Mouse (Mus musculus) limb, embryonic 12.5 days (tissue): Measurements from ENCODE around the gene Kcnh4. TPM values are rescaled to one million over a fixed set of nuclear protein-coding genes. Genes with fewer than 3 reads are reported as not detected.

Source experiments
- ATAC-seq: fragments of 200-750 bp; cut with Nextera tagmentation; 2 replicates; pipeline ENCODE4 v1.8.0; 2017; ENCODE audit warnings: low read depth, moderate TSS enrichment; ENCODE audit not compliant: insufficient number of reproducible peaks, insufficient read depth, low FRiP score, low TSS enrichment
- H3K27ac ChIP-seq: fragments of 300-500 bp; sonication (generic); 2 replicates; pipeline ENCODE4 v1.5.1; 2016; ENCODE audit warnings: mild to moderate bottlenecking, moderate library complexity
- H3K27me3 ChIP-seq: fragments of 300-500 bp; sonication (generic); 2 replicates; pipeline ENCODE4 v1.6.1; 2016; ENCODE audit warnings: mild to moderate bottlenecking, moderate library complexity
- H3K36me3 ChIP-seq: fragments of 300-500 bp; sonication (generic); 2 replicates; pipeline ENCODE4 v1.6.1; 2016; ENCODE audit warnings: mild to moderate bottlenecking, moderate library complexity
- H3K4me1 ChIP-seq: fragments of 300-500 bp; sonication (generic); replicated peaks from 2 replicates; pipeline ENCODE4 v1.6.1; 2016
- H3K4me2 ChIP-seq: fragments of 300-500 bp; sonication (generic); 2 replicates; pipeline ENCODE4 v1.6.1; 2016; ENCODE audit warnings: mild to moderate bottlenecking, moderate library complexity
- H3K4me3 ChIP-seq: fragments of 300-500 bp; sonication (generic); replicated peaks from 2 replicates; pipeline ENCODE4 v1.5.1; 2016; ENCODE audit warnings: mild to moderate bottlenecking
- H3K9ac ChIP-seq: fragments of 300-500 bp; sonication (generic); replicated peaks from 2 replicates; pipeline ENCODE4 v1.6.1; 2016; ENCODE audit warnings: mild to moderate bottlenecking, moderate library complexity
- H3K9me3 ChIP-seq: fragments of 300-500 bp; sonication (generic); 2 replicates; pipeline ENCODE4 v1.6.1; 2016; ENCODE audit warnings: mild to moderate bottlenecking, moderate library complexity
- WGBS: fragments of 180-500 bp; shearing (Covaris S2); methylation state at CpG from one replicate; pipeline ENCODE4 v1.1.7; 2016; 5-methylcytosine and 5-hydroxymethylcytosine counted together
- polyA plus RNA-seq: library from polyadenylated mRNA; unstranded; fragments of >200 nt; fragmentation: Nextera tagmentation; extraction: Ambion mirVana; gene quantifications from 2 replicates; pipeline ENCODE4 v1.2.1, GENCODE M21; 2016

Kcnh4 gene
- polyA plus RNA-seq, 1 experiment from 2014 or later: not detected

- H3K36me3 ChIP-seq: no peaks in the 10 kb centered on the region
- no peak overlapping the region for H3K9ac ChIP-seq
- no peak overlapping the region for H3K27ac ChIP-seq
- no peak overlapping the region for H3K4me2 ChIP-seq
- H3K4me1 ChIP-seq: no peaks in the 10 kb centered on the region
- H3K27me3 ChIP-seq: peaks cover 60% of the 10 kb centered on the region
- H3K9me3 ChIP-seq: no peaks in the 10 kb centered on the region
- H3K4me3 ChIP-seq: no peak overlapping the region
- WGBS: 72% methylated on average over 5 of the region's 5 CpGs
- no peak for ATAC-seq
Observed at GRCm38 (mm10) chr11:100747114-100747513, 12.6 kb downstream of the Kcnh4 start.

DNA sequence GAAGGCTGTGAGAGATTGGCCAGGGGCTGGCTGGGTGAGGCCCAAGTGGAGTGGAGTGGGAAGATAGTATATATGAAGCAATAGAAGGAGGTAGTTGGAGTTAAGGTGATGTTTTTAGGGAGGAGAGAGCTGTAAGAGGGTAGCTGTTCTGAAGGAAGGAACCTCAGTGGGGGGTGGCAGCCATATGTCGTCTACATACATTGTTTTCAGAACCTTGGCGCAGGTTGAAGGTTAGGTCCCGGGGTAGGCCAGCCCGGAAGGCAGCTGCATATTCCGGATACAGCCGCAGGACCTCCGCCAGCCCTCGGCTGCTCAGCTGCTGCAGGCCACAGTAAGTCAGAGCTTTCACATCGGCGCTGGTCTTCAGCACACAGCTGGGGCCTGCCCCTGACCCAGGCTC is 13.2 kb downstream of the Kcnh4 start:
- Histone ChIP-seq H3K4me3 (no peak overlapping the region), H3K9me3 (no peaks in the 10 kb centered on the region), H3K4me2 (no peak overlapping the region), H3K27me3 (peaks cover 55% of the 10 kb centered on the region), H3K27ac (no peak overlapping the region), H3K4me1 (no peaks in the 10 kb centered on the region), H3K9ac (no peak overlapping the region), H3K36me3 (no peaks in the 10 kb centered on the region)
- no peak for ATAC-seq
- WGBS: 86% methylated on average over 10 of the region's 10 CpGs

GRCm38 (mm10) chr11:100745085-100745484 is 14.7 kb downstream of the Kcnh4 start:
- Histone ChIP-seq H3K9ac (no peak overlapping the region; the same call in 1 of the 2 replicates), H3K27me3 (peaks cover 49% of the 10 kb centered on the region), H3K4me3 (no peak overlapping the region), H3K4me1 (no peaks in the 10 kb centered on the region), H3K36me3 (no peaks in the 10 kb centered on the region), H3K27ac (no peak overlapping the region), H3K4me2 (no peak overlapping the region), H3K9me3 (no peaks in the 10 kb centered on the region)
- ATAC-seq: no peak
- WGBS: 18% methylated on average over 6 of the region's 6 CpGs

DNA sequence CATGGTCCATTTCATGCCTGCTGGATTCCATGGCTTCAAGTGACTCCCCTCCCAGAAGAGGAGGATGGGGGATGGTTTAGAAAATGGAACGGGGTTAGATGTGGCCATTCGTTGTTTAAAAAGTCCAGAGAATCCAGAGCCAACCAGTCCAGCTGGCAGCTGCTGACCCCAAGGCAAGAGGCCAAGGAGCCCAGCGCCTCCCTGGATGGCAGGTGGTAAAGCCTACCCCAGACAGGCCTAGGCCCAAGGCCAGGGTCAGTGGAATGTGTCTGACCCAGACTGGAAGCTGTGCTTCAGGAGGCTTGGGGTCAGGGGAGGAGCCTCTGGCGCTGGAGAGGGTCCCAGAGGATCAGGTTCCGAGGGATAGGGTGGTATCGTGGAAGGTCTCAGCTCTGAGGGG is 18.4 kb downstream of the Kcnh4 start:
- Histone ChIP-seq H3K36me3 (no peaks in the 10 kb centered on the region), H3K9ac (no peak overlapping the region), H3K9me3 (no peaks in the 10 kb centered on the region), H3K27me3 (peaks cover 17% of the 10 kb centered on the region), H3K4me3 (no peak overlapping the region), H3K4me2 (no peak overlapping the region), H3K4me1 (peaks cover 10% of the 10 kb centered on the region), H3K27ac (no peak overlapping the region)
- no peak for ATAC-seq
- 67% methylated on average over 6 of the region's 6 CpGs for WGBS

DNA sequence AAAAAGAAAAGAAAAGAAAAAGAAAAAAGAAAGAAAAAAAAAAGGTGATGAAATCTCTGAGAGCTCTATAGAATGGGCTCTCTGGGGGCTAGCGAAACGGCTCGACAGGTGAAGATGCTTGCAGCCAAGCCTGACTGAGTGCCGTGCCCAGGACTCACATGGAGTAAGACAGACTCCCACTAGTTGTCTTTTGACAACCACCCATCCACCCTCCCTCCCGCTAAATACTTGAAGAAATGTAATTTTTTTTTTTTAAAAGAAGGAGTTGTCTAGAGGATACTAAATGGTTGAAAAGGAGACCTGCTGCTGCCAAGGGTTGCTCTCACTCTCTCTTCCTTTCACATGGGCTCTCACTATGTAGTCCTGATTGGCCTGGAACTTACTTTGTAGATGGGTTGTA is 21.0 kb downstream of the Kcnh4 start:
- H3K4me1 ChIP-seq: peaks cover 10% of the 10 kb centered on the region
- 0 out of 2 replicates have a peak, but pooled peaks have one; percentile 32 for ATAC-seq
- 27% methylated on average over 5 of the region's 5 CpGs for WGBS
- H3K36me3 ChIP-seq: peaks cover 8% of the 10 kb centered on the region; the same call in 1 of the 2 replicates
- 0 out of 2 replicates have a peak overlapping the region, but pooled peaks have one; percentile 45 for H3K9ac ChIP-seq
- H3K9me3 ChIP-seq: no peaks in the 10 kb centered on the region
- H3K4me2 ChIP-seq: peak overlapping the region; percentile 92
- H3K27me3 ChIP-seq: peaks cover 6% of the 10 kb centered on the region
- no peak overlapping the region for H3K27ac ChIP-seq
- H3K4me3 ChIP-seq: peak overlapping the region; percentile 94

GRCm38 (mm10) chr11:100738066-100738604 is 21.6 kb downstream of the Kcnh4 start, which contains the start of gene Rab5c:
Gene Rab5c (minus strand): TSS chr11:100738215.
- Histone ChIP-seq H3K4me1 (peaks cover 10% of the 10 kb centered on the region), H3K9ac (peak within 1 kb of the TSS; percentile 92), H3K27ac (peak within 1 kb of the TSS; percentile 66; the same call in 1 of the 2 replicates), H3K36me3 (peaks cover 11% of the 10 kb centered on the region), H3K4me3 (peak within 1 kb of the TSS; percentile 94), H3K27me3 (peaks cover 6% of the 10 kb centered on the region), H3K4me2 (peak within 1 kb of the TSS; percentile 92), H3K9me3 (no peaks in the 10 kb centered on the region)
- WGBS: under 1% methylated on average over 39 of the region's 39 CpGs
- peak; percentile 98 for ATAC-seq

- peak overlapping the region; percentile 92 for H3K4me2 ChIP-seq
- H3K4me3 ChIP-seq: peak overlapping the region; percentile 94
- 2% methylated on average over 13 of the region's 13 CpGs for WGBS
- H3K9ac ChIP-seq: peak overlapping the region; percentile 92
- H3K36me3 ChIP-seq: peaks cover 16% of the 10 kb centered on the region
- no peak for ATAC-seq
- H3K27me3 ChIP-seq: peaks cover 6% of the 10 kb centered on the region
- H3K9me3 ChIP-seq: no peaks in the 10 kb centered on the region
- peaks cover 10% of the 10 kb centered on the region for H3K4me1 ChIP-seq
- no peak overlapping the region for H3K27ac ChIP-seq
Observed at GRCm38 (mm10) chr11:100737105-100737733, 22.5 kb downstream of the Kcnh4 start.

DNA sequence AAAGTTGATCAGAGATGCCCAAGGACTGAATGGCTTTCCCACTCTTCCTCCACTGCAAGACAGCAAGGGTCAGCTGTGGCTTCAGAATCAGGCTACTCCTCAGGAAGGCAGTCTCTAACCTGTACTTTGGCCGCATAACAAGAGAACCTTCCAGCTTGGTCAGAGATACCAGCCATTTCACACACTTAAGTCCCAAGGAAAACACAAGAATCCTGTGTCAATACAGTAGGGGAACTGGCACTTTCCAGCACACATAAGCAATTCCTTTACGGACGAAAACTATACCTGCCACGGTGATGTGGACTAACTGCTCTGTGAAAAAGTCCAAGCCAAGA is 23.0 kb downstream of the Kcnh4 start:
- no peak for ATAC-seq
- Histone ChIP-seq H3K4me3 (peak overlapping the region; percentile 94), H3K4me1 (peaks cover 10% of the 10 kb centered on the region), H3K27me3 (peaks cover 6% of the 10 kb centered on the region), H3K4me2 (peak overlapping the region; percentile 92), H3K9me3 (no peaks in the 10 kb centered on the region), H3K27ac (no peak overlapping the region), H3K36me3 (peaks cover 16% of the 10 kb centered on the region), H3K9ac (peak overlapping the region; percentile 92; the same call in 1 of the 2 replicates)
- 81% methylated on average over 4 of the region's 4 CpGs for WGBS

- no peak for ATAC-seq
Observed at GRCm38 (mm10) chr11:100735954-100736745, 23.6 kb downstream of the Kcnh4 start.

GRCm38 (mm10) chr11:100735134-100735865 is 24.4 kb downstream of the Kcnh4 start:
- peaks cover 4% of the 10 kb centered on the region for H3K27me3 ChIP-seq
- H3K36me3 ChIP-seq: peaks cover 16% of the 10 kb centered on the region
- H3K4me2 ChIP-seq: no peak overlapping the region
- no peak for ATAC-seq
- H3K4me3 ChIP-seq: no peak overlapping the region
- no peaks in the 10 kb centered on the region for H3K9me3 ChIP-seq
- H3K4me1 ChIP-seq: peaks cover 10% of the 10 kb centered on the region
- no peak overlapping the region for H3K27ac ChIP-seq
- WGBS: 93% methylated on average over 9 of the region's 9 CpGs
- peak overlapping the region; percentile 92 for H3K9ac ChIP-seq

More at GRCm38 (mm10) chr11:100735954-100736745, 23.6 kb downstream of the Kcnh4 start:
- Histone ChIP-seq H3K27me3 (peaks cover 6% of the 10 kb centered on the region), H3K9me3 (no peaks in the 10 kb centered on the region), H3K9ac (peak overlapping the region; percentile 92), H3K4me1 (peaks cover 10% of the 10 kb centered on the region), H3K4me3 (0 out of 2 replicates have a peak overlapping the region, but pooled peaks have one; percentile 94), H3K36me3 (peaks cover 16% of the 10 kb centered on the region), H3K27ac (no peak overlapping the region), H3K4me2 (peak overlapping the region; percentile 92)
- WGBS: 81% methylated on average over 14 of the region's 14 CpGs
